Mouse (Mus musculus) stomach, postnatal 0 days (tissue): ENCODE data around the gene Zfp511. TPM values are rescaled to one million over a fixed set of nuclear protein-coding genes. Genes with fewer than 3 reads are reported as not detected.

Experiments
- ATAC-seq: fragments of 200-750 bp; cut with Nextera tagmentation; 2 replicates; pipeline ENCODE4 v1.8.0; 2017; ENCODE audit not compliant: low FRiP score, low TSS enrichment
- DNase-seq: peaks from one replicate; pipeline ENCODE4 v3.0.0-alpha.2; 2016; ENCODE audit warnings: low spot score
- H3K27ac ChIP-seq: fragments of 300-500 bp; sonication (generic); replicated peaks from 2 replicates; pipeline ENCODE4 v1.5.1; 2014; ENCODE audit warnings: mild to moderate bottlenecking, control low read depth
- H3K27me3 ChIP-seq: fragments of 300-500 bp; sonication (generic); 2 replicates; pipeline ENCODE4 v1.6.1; 2014; ENCODE audit warnings: low read length; ENCODE audit not compliant: control insufficient read depth, insufficient read depth
- H3K36me3 ChIP-seq: fragments of 300-500 bp; sonication (generic); 2 replicates; pipeline ENCODE4 v1.6.1; 2014; ENCODE audit warnings: low read length, mixed read lengths; ENCODE audit not compliant: control insufficient read depth, insufficient read depth
- H3K4me1 ChIP-seq: fragments of 300-500 bp; sonication (generic); replicated peaks from 2 replicates; pipeline ENCODE4 v1.6.1; 2014; ENCODE audit warnings: antibody characterized with exemption; ENCODE audit not compliant: control insufficient read depth, insufficient read depth
- H3K4me2 ChIP-seq: fragments of 300-500 bp; sonication (generic); replicated peaks from 2 replicates; pipeline ENCODE4 v1.6.1; 2014; ENCODE audit warnings: low read depth, mild to moderate bottlenecking, control low read depth, moderate library complexity
- H3K4me3 ChIP-seq: fragments of 300-500 bp; sonication (generic); 2 replicates; pipeline ENCODE4 v1.5.1; 2014; ENCODE audit warnings: low read depth, low read length, control low read depth
- H3K9ac ChIP-seq: fragments of 300-500 bp; sonication (generic); 2 replicates; pipeline ENCODE4 v1.6.1; 2014; ENCODE audit warnings: mild to moderate bottlenecking, low read length, control low read depth, mixed read lengths
- H3K9me3 ChIP-seq: fragments of 300-500 bp; sonication (generic); 2 replicates; pipeline ENCODE4 v1.6.1; 2016; ENCODE audit warnings: low read length; ENCODE audit not compliant: control insufficient read depth
- CTCF ChIP-seq: IDR thresholded peaks from 2 replicates; pipeline ENCODE4 v1.5.1; 2016; ENCODE audit warnings: antibody characterized with exemption, low read depth, mild to moderate bottlenecking, moderate library complexity
- EP300 ChIP-seq: optimal IDR thresholded peaks from 2 replicates; pipeline ENCODE3; 2016; ENCODE audit warnings: antibody characterized with exemption
- WGBS: fragments of 180-500 bp; shearing (Covaris S2); extraction: QIAGEN DNeasy Blood & Tissue Kit; methylation state at CpG from one replicate; pipeline ENCODE4 v1.1.7; 2014; 5-methylcytosine and 5-hydroxymethylcytosine counted together
- microRNA-seq: library from miRNA; unstranded; fragments of <30 nt; microRNA quantifications from one replicate; pipeline ENCODE4, GENCODE M21; 2016
- polyA plus RNA-seq: library from polyadenylated mRNA; unstranded; fragments of >200 nt; fragmentation: Nextera tagmentation; extraction: Ambion mirVana; gene quantifications from 2 replicates; pipeline ENCODE4 v1.2.1, GENCODE M21; 2015

The Zfp511 gene
- polyA plus RNA-seq, 1 experiment from 2014 or later = 20.7 TPM

- no peaks in the 10 kb centered on the region for H3K4me1 ChIP-seq
- H3K27me3 ChIP-seq = peaks cover 3% of the 10 kb centered on the region; the same call in 1 of the 2 replicates
- H3K27ac ChIP-seq = no peak within 1 kb of the TSS
- no peak within 1 kb of the TSS for H3K9ac ChIP-seq
- H3K9me3 ChIP-seq = no peaks in the 10 kb centered on the region
- 8% methylated on average over 18 of the region's 18 CpGs for WGBS
- peak; percentile 68 for TF ChIP-seq CTCF
- TF ChIP-seq EP300 = no peak
- no peaks in the 10 kb centered on the region for H3K36me3 ChIP-seq
- ATAC-seq (peak; percentile 62; the same call in 1 of the 2 replicates), DNase-seq (peak; percentile 61)
- no peak within 1 kb of the TSS for H3K4me3 ChIP-seq
- H3K4me2 ChIP-seq = no peak within 1 kb of the TSS
These were observed 46.1 kb downstream of the Zfp511 start, which contains the start of gene Caly for GRCm38 (mm10) chr7:140082242-140082678. Gene Caly, minus strand, starts transcription at chr7:140082548.

Small RNA genes within 50 kb of the gene (microRNA-seq; reads per million reads assigned to microRNA genes)
- not detected for gene Mir7062

Other genes starting within 250 kb of the Zfp511 start
- gene Adgra1, start 202.2 kb upstream of the Zfp511 start, polyA plus RNA-seq = 0.55 and 1.1 TPM in 2 replicates
- gene Kndc1, start 141.7 kb upstream of the Zfp511 start, polyA plus RNA-seq = 0.05 and 0.18 TPM in 2 replicates
- 0.13 TPM in 1 of 2 replicates, not detected in the other for gene Utf1, start 92.6 kb upstream of the Zfp511 start, polyA plus RNA-seq
- gene 6430531B16Rik, start 57.6 kb upstream of the Zfp511 start, polyA plus RNA-seq = 0.11 and 0.17 TPM in 2 replicates
- gene Adam8, start 43.8 kb upstream of the Zfp511 start, polyA plus RNA-seq = 0.85 and 1.1 TPM in 2 replicates
- 17.7 and 20.1 TPM in 2 replicates for gene Tubgcp2, start 278 bp downstream of the Zfp511 start, polyA plus RNA-seq
- 0.04 TPM in 1 of 2 replicates, not detected in the other for gene Msx3, start 12.7 kb downstream of the Zfp511 start, polyA plus RNA-seq
- gene Caly, start 46.2 kb downstream of the Zfp511 start, polyA plus RNA-seq = 4.5 and 5.6 TPM in 2 replicates
- gene Prap1, start 57.0 kb downstream of the Zfp511 start, polyA plus RNA-seq = 24.4 and 45.2 TPM in 2 replicates
- 41.2 and 44.5 TPM in 2 replicates for gene Fuom, start 66.0 kb downstream of the Zfp511 start, polyA plus RNA-seq
- gene Paox, start 79.4 kb downstream of the Zfp511 start, polyA plus RNA-seq = 27.7 and 27.8 TPM in 2 replicates
- gene Echs1, start 80.1 kb downstream of the Zfp511 start, polyA plus RNA-seq = 139 and 143 TPM in 2 replicates
- gene Mtg1, start 101.2 kb downstream of the Zfp511 start, polyA plus RNA-seq = 19.8 and 20.6 TPM in 2 replicates
- gene Sprn, start 118.5 kb downstream of the Zfp511 start, polyA plus RNA-seq = 0.90 and 1.1 TPM in 2 replicates
- not detected in 2 replicates for gene Olfr522, start 128.4 kb downstream of the Zfp511 start, polyA plus RNA-seq
- not detected in 2 replicates for gene Olfr523, start 136.8 kb downstream of the Zfp511 start, polyA plus RNA-seq
- not detected in 2 replicates for gene Olfr524, start 169.6 kb downstream of the Zfp511 start, polyA plus RNA-seq
- 0.11 TPM in 2 replicates for gene Cd163l1, start 181.9 kb downstream of the Zfp511 start, polyA plus RNA-seq
- not detected in 2 replicates for gene 5830411N06Rik, start 210.9 kb downstream of the Zfp511 start, polyA plus RNA-seq